Mouse (Mus musculus) bone marrow, adult 2 months (tissue): ENCODE data around the gene Nalcn.

Experiments
- CTCF ChIP-seq: fragments of 200-500 bp; IDR thresholded peaks from 2 replicates; pipeline ENCODE4 v1.5.1; 2011; ENCODE audit warnings: low read length, control low read depth; ENCODE audit not compliant: control insufficient read depth, insufficient read depth
- POLR2A ChIP-seq: fragments of 200-500 bp; IDR thresholded peaks from 2 replicates; pipeline ENCODE4 v1.6.1; 2011; ENCODE audit warnings: low read depth, mild to moderate bottlenecking, control low read depth, low read length, borderline replicate concordance; ENCODE audit not compliant: control insufficient read depth

DNA sequence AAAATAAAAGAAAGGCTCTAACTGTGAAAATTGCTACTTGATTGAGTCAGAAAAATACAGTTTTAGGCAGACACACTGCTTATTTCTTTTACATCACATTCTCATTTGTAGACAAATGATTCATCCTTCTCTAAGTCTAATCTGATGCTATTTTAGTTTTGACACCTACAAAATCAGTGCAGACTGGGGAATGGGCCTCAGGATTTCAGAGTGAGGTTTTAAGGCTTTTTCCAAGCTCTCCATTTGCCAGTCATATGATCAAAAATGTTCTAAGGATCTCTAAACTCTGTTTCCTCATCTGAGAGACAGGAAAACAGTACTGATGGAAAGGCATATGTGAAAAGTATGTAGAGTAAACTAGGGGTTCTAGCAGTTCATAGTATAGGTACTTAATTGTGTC is 52.0 kb downstream of the Nalcn start:
- no peak for TF ChIP-seq CTCF
- no peak for TF ChIP-seq POLR2A
